Mouse (Mus musculus) layer of hippocampus, adult 2 months (tissue): Measurements from ENCODE around the gene Rom1. TPM values are rescaled to one million over a fixed set of nuclear protein-coding genes. Genes with fewer than 3 reads are reported as not detected.

Source experiments
- DNase-seq, 2 experiments: peaks; one replicate each; pipeline ENCODE4 v3.0.0; 2022; ENCODE audit warnings: low spot score in 2 of 2
- H3K27ac ChIP-seq: fragments of 200-600 bp; 2 replicates; pipeline ENCODE4 v1.8.1; 2022
- H3K4me3 ChIP-seq: fragments of 200-600 bp; 2 replicates; pipeline ENCODE4 v1.8.1; 2022; ENCODE audit warnings: mild to moderate bottlenecking
- CTCF ChIP-seq: fragments of 200-600 bp; conservative IDR thresholded peaks from 2 replicates; pipeline ENCODE4 v1.8.1; 2022; ENCODE audit warnings: antibody characterized with exemption, mild to moderate bottlenecking, moderate library complexity
- total RNA-seq, 2 experiments: library from RNA; stranded (reverse); gene quantifications; 2 replicates each; pipeline ENCODE4 v1.2.3; 2021

Gene Rom1
- total RNA-seq, 2 experiments from 2014 or later: 4.4 to 5.7 TPM

- Histone ChIP-seq H3K4me3 (no peak overlapping the region), H3K27ac (no peak overlapping the region)
- DNase-seq: no peak
- TF ChIP-seq CTCF: no peak
These were observed 7.6 kb upstream of the Rom1 start for GRCm38 (mm10) chr19:8936736-8937135.

- no peak for DNase-seq
- no peak overlapping the region for H3K4me3 ChIP-seq
- no peak for TF ChIP-seq CTCF
- no peak overlapping the region for H3K27ac ChIP-seq
These were observed 1.6 kb upstream of the Rom1 start for GRCm38 (mm10) chr19:8930771-8931170.

- TF ChIP-seq CTCF: no peak
- DNase-seq: no peak
- peak overlapping the region; percentile 85 for H3K27ac ChIP-seq
- H3K4me3 ChIP-seq: peak overlapping the region; percentile 68
These were observed 961 bp upstream of the Rom1 start for GRCm38 (mm10) chr19:8930117-8930516.

DNA sequence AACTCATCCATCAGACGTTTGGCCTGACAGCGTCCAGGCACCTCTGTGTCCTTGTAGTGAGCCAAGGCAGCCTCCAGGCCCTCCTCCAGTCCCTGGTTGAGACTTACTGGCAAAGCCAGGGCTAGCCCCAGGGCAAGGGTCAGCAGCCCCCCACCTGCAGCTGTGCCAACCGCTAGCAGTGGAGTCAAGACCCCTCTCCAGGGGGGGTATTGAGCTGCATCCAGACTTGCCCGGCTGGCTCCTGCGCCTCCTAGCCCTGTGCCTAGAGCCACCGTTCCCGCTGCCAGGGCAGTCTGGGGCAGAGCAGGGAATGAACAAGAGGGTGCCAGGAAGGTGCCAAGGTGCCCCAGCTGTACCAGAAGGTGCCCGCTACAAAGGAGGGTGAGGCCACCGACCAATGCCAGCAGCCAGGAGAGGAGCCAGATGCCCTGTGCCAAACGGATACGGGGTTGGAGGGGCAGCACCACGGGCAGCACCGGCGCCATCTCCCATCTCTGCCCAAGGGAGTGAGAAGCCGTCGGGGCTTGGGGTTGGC lies 400 bp downstream of the Rom1 start:
- DNase-seq: no peak
- peak overlapping the region; percentile 85 for H3K27ac ChIP-seq
- no peak for TF ChIP-seq CTCF
- H3K4me3 ChIP-seq: peak overlapping the region; percentile 68

- TF ChIP-seq CTCF: no peak
- H3K27ac ChIP-seq: peak overlapping the region; percentile 85
These were observed 1.1 kb downstream of the Rom1 start for GRCm38 (mm10) chr19:8927891-8928525.

GRCm38 (mm10) chr19:8926766-8927165 lies 2.4 kb downstream of the Rom1 start:
- DNase-seq: no peak
- Histone ChIP-seq H3K27ac (peak overlapping the region; percentile 23; the same call in 1 of the 2 replicates), H3K4me3 (no peak overlapping the region)
- no peak for TF ChIP-seq CTCF

More at GRCm38 (mm10) chr19:8927891-8928525, 1.1 kb downstream of the Rom1 start:
- no peak overlapping the region for H3K4me3 ChIP-seq
- no peak for DNase-seq

DNA sequence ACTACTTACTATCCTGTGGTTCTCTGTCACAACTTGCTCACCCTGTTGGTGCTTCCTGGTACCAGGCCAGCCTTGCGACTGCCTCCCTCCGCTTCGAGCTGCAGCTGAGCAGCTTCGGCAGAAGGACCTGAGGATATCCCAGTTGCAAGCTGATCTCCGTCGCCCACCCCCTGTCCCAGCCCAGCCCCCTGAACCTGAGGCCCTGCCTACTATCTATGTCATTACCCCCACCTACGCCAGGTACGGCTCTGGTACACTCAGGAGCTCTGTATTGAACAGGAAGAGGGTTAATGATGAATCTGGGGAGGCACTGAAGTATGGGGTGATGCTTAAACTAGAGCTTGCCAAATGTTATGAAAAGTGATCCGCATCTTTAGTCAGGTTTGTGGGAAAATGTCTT lies 7.4 kb downstream of the Rom1 start:
- peak overlapping the region; percentile 90; the same call in 1 of the 2 replicates for H3K4me3 ChIP-seq

GRCm38 (mm10) chr19:8920836-8921291 lies 8.3 kb downstream of the Rom1 start:
- TF ChIP-seq CTCF: no peak
- no peak for DNase-seq
- peak overlapping the region; percentile 85 for H3K27ac ChIP-seq
- peak overlapping the region; percentile 90 for H3K4me3 ChIP-seq

More for the DNA sequence above, 7.4 kb downstream of the Rom1 start:
- DNase-seq: no peak
- H3K27ac ChIP-seq: no peak overlapping the region; the same call in 1 of the 2 replicates
- no peak for TF ChIP-seq CTCF

DNA sequence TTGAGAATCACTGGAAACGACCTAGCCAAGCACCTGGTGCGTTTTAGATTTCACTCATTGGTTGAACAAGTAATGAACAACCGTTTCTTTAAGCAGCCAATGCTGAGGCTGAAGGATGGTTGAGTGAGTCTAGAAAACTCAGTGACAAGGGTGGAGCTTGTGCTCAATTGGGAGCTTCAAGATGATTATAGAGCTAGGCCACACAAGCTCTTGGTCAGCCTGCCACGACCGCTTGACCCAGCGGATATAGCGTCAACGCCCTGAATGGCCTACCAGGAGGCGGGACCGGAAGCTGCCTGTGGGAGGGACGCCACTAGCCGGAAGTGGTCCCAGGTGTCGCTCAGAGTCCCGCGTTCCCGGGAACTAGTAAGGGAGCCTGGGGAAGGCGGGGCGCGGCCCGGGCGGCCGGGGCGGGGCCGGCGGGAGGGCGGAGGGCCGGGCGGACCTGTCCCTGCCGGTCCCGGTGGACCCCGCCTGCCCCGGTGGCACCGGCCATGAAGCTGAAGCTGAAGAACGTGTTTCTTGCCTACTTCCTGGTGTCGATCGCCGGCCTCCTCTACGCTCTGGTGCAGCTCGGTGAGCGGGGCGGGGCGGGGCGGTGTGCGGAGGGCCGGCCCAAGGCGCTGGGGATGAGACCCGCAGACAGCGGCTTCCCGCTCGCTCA lies 9.0 kb downstream of the Rom1 start, which contains the start of gene B3gat3:
B3gat3 (plus strand) TSS at position 302 of the 664 bp plus-strand sequence.
- peak; percentile 93 for DNase-seq
- Histone ChIP-seq H3K27ac (peak within 1 kb of the TSS; percentile 85), H3K4me3 (peak within 1 kb of the TSS; percentile 90)
- no peak for TF ChIP-seq CTCF

GRCm38 (mm10) chr19:8919684-8920072 lies 9.5 kb downstream of the Rom1 start:
- H3K4me3 ChIP-seq: peak overlapping the region; percentile 90
- no peak for TF ChIP-seq CTCF
- H3K27ac ChIP-seq: peak overlapping the region; percentile 85
- DNase-seq: no peak

DNA sequence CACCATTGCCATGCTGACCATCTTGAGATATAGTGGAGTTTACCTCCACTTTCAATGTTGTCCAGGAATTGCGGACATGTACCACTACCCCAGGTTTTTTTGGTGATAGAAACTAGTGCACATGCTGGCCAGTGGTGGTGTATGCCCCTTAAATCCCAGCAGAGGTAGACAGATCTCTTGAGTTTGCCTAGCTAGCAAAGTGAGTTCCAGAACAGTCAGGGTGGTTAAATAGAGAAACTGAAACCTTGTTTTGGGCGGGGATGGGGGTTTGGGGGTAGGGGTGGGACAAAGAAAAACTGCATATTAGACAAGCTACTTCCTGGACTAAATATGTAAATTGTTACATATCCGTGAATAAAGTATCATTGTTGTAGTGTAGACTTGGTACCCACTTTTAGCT lies 10.2 kb downstream of the Rom1 start:
- TF ChIP-seq CTCF: no peak
- H3K4me3 ChIP-seq: no peak overlapping the region
- no peak for DNase-seq
- H3K27ac ChIP-seq: no peak overlapping the region

DNA sequence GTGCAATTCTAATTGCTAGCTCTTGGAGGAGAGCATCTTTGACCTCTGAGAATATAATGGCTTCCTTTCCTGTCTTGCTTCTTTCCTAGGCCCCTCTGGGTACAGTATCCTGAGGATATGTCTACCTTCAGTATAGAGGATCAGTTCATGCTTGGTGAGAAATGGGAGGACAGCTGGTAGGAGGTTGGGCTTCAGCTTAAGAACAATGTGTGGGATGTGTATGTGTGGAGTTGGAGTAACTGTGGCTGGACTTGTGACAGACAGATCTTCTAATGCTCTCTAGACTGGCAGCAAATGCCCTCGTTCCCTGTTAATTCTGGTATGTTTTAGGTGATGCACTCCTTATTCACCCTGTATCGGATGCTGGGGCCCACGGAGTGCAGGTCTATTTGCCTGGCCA lies 14.9 kb downstream of the Rom1 start:
- Histone ChIP-seq H3K4me3 (no peak overlapping the region), H3K27ac (peak overlapping the region; percentile 79)
- no peak for TF ChIP-seq CTCF
- peak in 1 of 2 experiments; percentile 50 for DNase-seq

- DNase-seq: no peak
- Histone ChIP-seq H3K27ac (peak overlapping the region; percentile 79), H3K4me3 (no peak overlapping the region)
- TF ChIP-seq CTCF: no peak
These were observed 17.3 kb downstream of the Rom1 start for GRCm38 (mm10) chr19:8911810-8912209.
